Mouse (Mus musculus): Measurements from ENCODE around the gene Dip2b. TPM values are rescaled to one million over a fixed set of nuclear protein-coding genes. Genes with fewer than 3 reads are reported as not detected.

Gene Dip2b
- polyA plus RNA-seq, 1 experiment: 7.4 TPM

DNA sequence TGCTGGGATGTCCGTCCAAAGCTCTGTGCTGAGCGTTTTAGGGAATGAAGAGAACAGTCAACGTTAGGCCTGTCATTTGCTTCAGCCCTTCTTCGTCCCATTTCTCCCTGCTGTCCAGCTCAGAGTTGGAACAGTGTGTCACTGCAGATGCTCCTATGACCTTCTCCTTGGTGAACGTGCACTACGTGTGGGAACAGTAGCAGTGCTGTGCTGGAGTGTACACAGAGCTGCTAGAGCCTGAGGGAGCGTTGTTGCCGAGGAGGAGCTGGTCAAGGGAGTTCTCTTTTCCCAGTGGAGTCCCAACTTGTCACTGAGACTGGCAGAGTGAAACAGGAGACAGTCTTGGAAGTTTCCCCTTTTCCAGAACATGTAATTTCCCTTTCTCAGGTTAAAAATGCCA lies 43.6 kb downstream of the Dip2b start:
- no peaks in the 10 kb centered on the region for H3K36me3 ChIP-seq (ENCODE audit: control insufficient read depth, insufficient read depth)
- H3ac ChIP-seq (ENCODE audit: control insufficient read depth, insufficient read length, low read depth): no peak overlapping the region
- TF ChIP-seq FOSL1 (IDR thresholded peaks at IDR 0.05; ENCODE audit: insufficient read depth, low read length, poor library complexity, severe bottlenecking) (no peak), CEBPB (IDR thresholded peaks at IDR 0.05; ENCODE audit: low read depth) (no peak), CTCF (IDR thresholded peaks at IDR 0.05; ENCODE audit: control insufficient read depth, insufficient read depth, insufficient read length) (no peak), MAX (IDR thresholded peaks at IDR 0.05) (no peak), MYOG (IDR thresholded peaks at IDR 0.05; ENCODE audit: control insufficient read depth, extremely low read depth, insufficient read length) (no peak), USF1 (IDR thresholded peaks at IDR 0.05; ENCODE audit: low read depth) (no peak), MYOD1 (IDR thresholded peaks at IDR 0.05; ENCODE audit: control insufficient read depth, insufficient read length, low read depth) (no peak)
- H3K4me3 ChIP-seq (ENCODE audit: insufficient read depth, poor library complexity, severe bottlenecking): no peak overlapping the region
- peaks cover 47% of the 10 kb centered on the region for H3K79me2 ChIP-seq (ENCODE audit: control insufficient read depth, insufficient read depth)
- no peaks in the 10 kb centered on the region for H3K79me3 ChIP-seq (ENCODE audit: low read depth)
- no peaks in the 10 kb centered on the region for H3K27me3 ChIP-seq (ENCODE audit: control insufficient read depth, insufficient read depth, insufficient read length)

DNA sequence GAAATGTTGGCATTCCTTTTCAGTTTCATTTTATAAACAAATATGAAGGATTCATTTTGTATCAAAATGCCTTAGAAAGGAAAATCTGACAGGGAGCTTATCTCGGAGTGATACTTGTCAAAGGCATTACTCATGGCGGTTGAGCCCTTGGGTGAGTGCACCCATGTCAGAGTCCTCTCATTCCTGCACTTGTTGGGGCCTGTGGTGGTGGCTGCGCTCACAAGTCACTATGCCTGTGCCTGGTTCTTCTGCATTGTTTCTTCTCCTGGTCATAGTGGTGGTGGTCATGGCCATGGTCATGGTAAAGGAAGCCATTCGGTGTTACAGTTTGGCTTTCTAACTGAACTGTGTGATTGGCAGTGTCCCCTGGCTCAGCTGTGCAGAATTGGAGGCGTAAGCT lies 44.3 kb downstream of the Dip2b start:
- H3K79me3 ChIP-seq (ENCODE audit: low read depth): no peaks in the 10 kb centered on the region
- H3K79me2 ChIP-seq (ENCODE audit: control insufficient read depth, insufficient read depth): peaks cover 51% of the 10 kb centered on the region
- no peak for TF ChIP-seq MYOD1 (IDR thresholded peaks at IDR 0.05; ENCODE audit: control insufficient read depth, insufficient read length, low read depth)
- no peak for TF ChIP-seq FOSL1 (IDR thresholded peaks at IDR 0.05; ENCODE audit: insufficient read depth, low read length, poor library complexity, severe bottlenecking)
- TF ChIP-seq CTCF (IDR thresholded peaks at IDR 0.05; ENCODE audit: control insufficient read depth, insufficient read depth, insufficient read length): no peak
- TF ChIP-seq USF1 (IDR thresholded peaks at IDR 0.05; ENCODE audit: low read depth): no peak
- TF ChIP-seq CEBPB (IDR thresholded peaks at IDR 0.05; ENCODE audit: low read depth): no peak
- no peak for TF ChIP-seq MYOG (IDR thresholded peaks at IDR 0.05; ENCODE audit: control insufficient read depth, extremely low read depth, insufficient read length)
- no peak for TF ChIP-seq MAX (IDR thresholded peaks at IDR 0.05)
- H3K36me3 ChIP-seq (ENCODE audit: control insufficient read depth, insufficient read depth): no peaks in the 10 kb centered on the region
- no peak overlapping the region for H3ac ChIP-seq (ENCODE audit: control insufficient read depth, insufficient read length, low read depth)
- H3K4me3 ChIP-seq (ENCODE audit: insufficient read depth, poor library complexity, severe bottlenecking): no peak overlapping the region
- H3K27me3 ChIP-seq (ENCODE audit: control insufficient read depth, insufficient read depth, insufficient read length): no peaks in the 10 kb centered on the region

DNA sequence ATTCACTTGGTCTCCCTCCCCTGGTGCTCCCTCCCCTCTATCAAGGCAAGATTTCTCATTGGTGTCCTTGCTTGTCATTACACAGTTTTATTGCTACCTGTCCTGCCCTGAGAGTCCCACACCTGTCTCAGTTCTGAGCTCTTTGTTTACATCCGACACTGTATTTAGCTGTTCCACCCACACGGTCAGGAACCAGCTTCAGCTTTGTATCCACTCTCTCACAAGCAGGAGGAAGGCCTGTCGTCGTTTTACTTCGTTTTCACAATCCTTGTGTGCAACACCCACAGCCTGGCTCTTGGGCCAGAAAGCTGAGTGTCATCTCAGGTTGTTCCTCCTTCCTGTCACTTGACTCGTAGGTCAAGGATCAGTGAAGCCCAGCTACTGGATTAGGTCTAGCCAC lies 45.4 kb downstream of the Dip2b start:
- no peak for TF ChIP-seq USF1 (IDR thresholded peaks at IDR 0.05; ENCODE audit: low read depth)
- TF ChIP-seq CTCF (IDR thresholded peaks at IDR 0.05; ENCODE audit: control insufficient read depth, insufficient read depth, insufficient read length): no peak
- TF ChIP-seq MAX (IDR thresholded peaks at IDR 0.05): no peak
- TF ChIP-seq CEBPB (IDR thresholded peaks at IDR 0.05; ENCODE audit: low read depth): no peak
- no peak for TF ChIP-seq MYOG (IDR thresholded peaks at IDR 0.05; ENCODE audit: control insufficient read depth, extremely low read depth, insufficient read length)
- no peak for TF ChIP-seq MYOD1 (IDR thresholded peaks at IDR 0.05; ENCODE audit: control insufficient read depth, insufficient read length, low read depth)
- TF ChIP-seq FOSL1 (IDR thresholded peaks at IDR 0.05; ENCODE audit: insufficient read depth, low read length, poor library complexity, severe bottlenecking): no peak
- no peak overlapping the region for H3K4me3 ChIP-seq (ENCODE audit: insufficient read depth, poor library complexity, severe bottlenecking)

DNA sequence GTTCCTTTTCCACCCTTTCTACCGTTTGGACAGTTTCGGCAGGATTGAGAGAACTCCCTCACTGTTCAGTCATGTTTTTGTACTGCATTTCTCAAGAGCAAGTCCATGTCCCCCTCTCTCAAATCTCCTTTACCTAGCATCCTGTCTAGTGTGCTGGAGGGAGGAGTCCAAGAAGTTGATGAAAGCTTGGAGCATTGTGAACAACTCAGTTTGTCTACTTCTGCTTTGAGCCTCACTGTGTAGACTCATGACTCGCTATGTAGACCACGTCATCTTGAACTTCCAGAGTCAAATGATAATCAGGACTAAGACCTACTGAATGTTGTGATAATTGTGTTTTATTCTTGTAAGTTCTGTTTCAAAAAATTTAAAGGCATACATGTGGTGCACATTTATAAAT lies 46.4 kb downstream of the Dip2b start:
- Histone ChIP-seq H3ac (ENCODE audit: control insufficient read depth, insufficient read length, low read depth) (no peak overlapping the region), H3K79me3 (ENCODE audit: low read depth) (no peaks in the 10 kb centered on the region), H3K4me3 (ENCODE audit: insufficient read depth, poor library complexity, severe bottlenecking) (no peak overlapping the region), H3K27me3 (ENCODE audit: control insufficient read depth, insufficient read depth, insufficient read length) (no peaks in the 10 kb centered on the region), H3K79me2 (ENCODE audit: control insufficient read depth, insufficient read depth) (peaks cover 46% of the 10 kb centered on the region), H3K36me3 (ENCODE audit: control insufficient read depth, insufficient read depth) (no peaks in the 10 kb centered on the region)
- TF ChIP-seq USF1 (IDR thresholded peaks at IDR 0.05; ENCODE audit: low read depth): no peak
- TF ChIP-seq CTCF (IDR thresholded peaks at IDR 0.05; ENCODE audit: control insufficient read depth, insufficient read depth, insufficient read length): no peak
- no peak for TF ChIP-seq CEBPB (IDR thresholded peaks at IDR 0.05; ENCODE audit: low read depth)
- no peak for TF ChIP-seq MYOG (IDR thresholded peaks at IDR 0.05; ENCODE audit: control insufficient read depth, extremely low read depth, insufficient read length)
- TF ChIP-seq MYOD1 (IDR thresholded peaks at IDR 0.05; ENCODE audit: control insufficient read depth, insufficient read length, low read depth): no peak
- no peak for TF ChIP-seq MAX (IDR thresholded peaks at IDR 0.05)
- TF ChIP-seq FOSL1 (IDR thresholded peaks at IDR 0.05; ENCODE audit: insufficient read depth, low read length, poor library complexity, severe bottlenecking): no peak

More for the DNA sequence above, 45.4 kb downstream of the Dip2b start:
- H3K27me3 ChIP-seq (ENCODE audit: control insufficient read depth, insufficient read depth, insufficient read length): no peaks in the 10 kb centered on the region
- H3K79me3 ChIP-seq (ENCODE audit: low read depth): no peaks in the 10 kb centered on the region
- H3K79me2 ChIP-seq (ENCODE audit: control insufficient read depth, insufficient read depth): peaks cover 51% of the 10 kb centered on the region
- H3K36me3 ChIP-seq (ENCODE audit: control insufficient read depth, insufficient read depth): no peaks in the 10 kb centered on the region
- no peak overlapping the region for H3ac ChIP-seq (ENCODE audit: control insufficient read depth, insufficient read length, low read depth)

DNA sequence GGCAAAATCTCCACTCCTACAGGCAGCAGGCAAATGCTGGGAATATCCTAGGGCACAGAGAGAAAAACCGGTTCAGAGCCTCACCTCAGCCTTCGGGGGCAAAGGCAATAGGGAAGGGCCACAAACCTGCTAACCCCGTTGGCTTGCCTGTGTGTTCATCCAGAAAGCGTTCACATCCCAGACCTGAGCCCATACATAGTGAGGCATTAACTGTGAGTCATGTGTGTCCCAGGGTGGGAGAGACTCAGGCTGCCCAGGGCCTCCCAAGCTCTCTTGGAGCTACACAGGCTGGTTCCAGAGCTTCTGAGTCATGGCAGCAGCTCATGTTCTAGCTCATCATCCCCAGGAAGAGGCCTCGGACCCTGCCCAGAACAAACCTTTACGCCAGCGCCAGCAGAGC lies 49.6 kb downstream of the Dip2b start:
- TF ChIP-seq MAX (IDR thresholded peaks at IDR 0.05) (no peak), FOSL1 (IDR thresholded peaks at IDR 0.05; ENCODE audit: insufficient read depth, low read length, poor library complexity, severe bottlenecking) (peak; percentile 15)
- H3K79me3 ChIP-seq (ENCODE audit: low read depth): no peaks in the 10 kb centered on the region
- no peak overlapping the region for H3ac ChIP-seq (ENCODE audit: control insufficient read depth, insufficient read length, low read depth)
- no peaks in the 10 kb centered on the region for H3K36me3 ChIP-seq (ENCODE audit: control insufficient read depth, insufficient read depth)
- H3K4me3 ChIP-seq (ENCODE audit: insufficient read depth, poor library complexity, severe bottlenecking): no peak overlapping the region
- H3K79me2 ChIP-seq (ENCODE audit: control insufficient read depth, insufficient read depth): peaks cover 39% of the 10 kb centered on the region
- H3K27me3 ChIP-seq (ENCODE audit: control insufficient read depth, insufficient read depth, insufficient read length): no peaks in the 10 kb centered on the region

DNA sequence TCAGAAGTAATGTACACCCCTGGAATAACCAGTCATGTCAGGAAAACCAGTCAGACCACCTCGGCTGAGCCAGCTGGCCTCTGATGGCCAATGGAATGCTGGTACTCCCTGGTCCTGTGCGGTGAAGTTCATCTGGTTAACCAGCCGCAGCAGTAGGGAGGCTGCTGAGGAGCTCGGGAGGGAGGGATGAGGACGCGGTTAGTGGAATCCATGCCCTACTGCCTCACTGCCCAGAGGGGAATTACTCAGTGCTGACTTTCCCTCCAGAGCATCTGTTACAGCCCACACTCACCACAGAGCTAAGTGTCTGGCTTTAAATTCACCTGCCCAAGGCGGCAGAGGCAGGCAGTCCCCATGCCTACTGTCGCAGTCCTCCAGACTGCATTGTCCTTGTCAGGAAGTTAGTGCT lies 51.2 kb downstream of the Dip2b start:
- TF ChIP-seq MYOD1 (IDR thresholded peaks at IDR 0.05; ENCODE audit: control insufficient read depth, insufficient read length, low read depth) (peak; percentile 91), MAX (IDR thresholded peaks at IDR 0.05) (peak; percentile 31), USF1 (IDR thresholded peaks at IDR 0.05; ENCODE audit: low read depth) (no peak), FOSL1 (IDR thresholded peaks at IDR 0.05; ENCODE audit: insufficient read depth, low read length, poor library complexity, severe bottlenecking) (peak; percentile 78), CEBPB (IDR thresholded peaks at IDR 0.05; ENCODE audit: low read depth) (no peak), CTCF (IDR thresholded peaks at IDR 0.05; ENCODE audit: control insufficient read depth, insufficient read depth, insufficient read length) (no peak), MYOG (IDR thresholded peaks at IDR 0.05; ENCODE audit: control insufficient read depth, extremely low read depth, insufficient read length) (no peak)
- H3ac ChIP-seq (ENCODE audit: control insufficient read depth, insufficient read length, low read depth): no peak overlapping the region
- no peaks in the 10 kb centered on the region for H3K27me3 ChIP-seq (ENCODE audit: control insufficient read depth, insufficient read depth, insufficient read length)
- no peak overlapping the region for H3K4me3 ChIP-seq (ENCODE audit: insufficient read depth, poor library complexity, severe bottlenecking)
- no peaks in the 10 kb centered on the region for H3K36me3 ChIP-seq (ENCODE audit: control insufficient read depth, insufficient read depth)
- no peaks in the 10 kb centered on the region for H3K79me3 ChIP-seq (ENCODE audit: low read depth)
- peaks cover 27% of the 10 kb centered on the region for H3K79me2 ChIP-seq (ENCODE audit: control insufficient read depth, insufficient read depth)
